Mouse (Mus musculus) testis, adult 2 months (tissue): ENCODE results near the gene Rps27rt.

Experiments
- CTCF ChIP-seq: fragments of 200-500 bp; IDR thresholded peaks from 2 replicates; pipeline ENCODE4 v1.5.1; 2012; ENCODE audit warnings: low read depth, mild to moderate bottlenecking, inconsistent platforms, low read length, moderate library complexity; ENCODE audit not compliant: control insufficient read depth, insufficient read depth, insufficient replicate concordance
- POLR2A ChIP-seq: fragments of 200-500 bp; IDR thresholded peaks from 2 replicates; pipeline ENCODE4 v1.6.1; 2012; ENCODE audit warnings: low read depth, mild to moderate bottlenecking, inconsistent platforms, low read length, moderate library complexity; ENCODE audit not compliant: control insufficient read depth

- TF ChIP-seq CTCF: no peak
- peak; percentile 76 for TF ChIP-seq POLR2A
These were observed 48.8 kb downstream of the Rps27rt start, which contains the start of gene Gpd1l for GRCm38 (mm10) chr9:114933723-114934171.
